In the genomic region with DNA sequence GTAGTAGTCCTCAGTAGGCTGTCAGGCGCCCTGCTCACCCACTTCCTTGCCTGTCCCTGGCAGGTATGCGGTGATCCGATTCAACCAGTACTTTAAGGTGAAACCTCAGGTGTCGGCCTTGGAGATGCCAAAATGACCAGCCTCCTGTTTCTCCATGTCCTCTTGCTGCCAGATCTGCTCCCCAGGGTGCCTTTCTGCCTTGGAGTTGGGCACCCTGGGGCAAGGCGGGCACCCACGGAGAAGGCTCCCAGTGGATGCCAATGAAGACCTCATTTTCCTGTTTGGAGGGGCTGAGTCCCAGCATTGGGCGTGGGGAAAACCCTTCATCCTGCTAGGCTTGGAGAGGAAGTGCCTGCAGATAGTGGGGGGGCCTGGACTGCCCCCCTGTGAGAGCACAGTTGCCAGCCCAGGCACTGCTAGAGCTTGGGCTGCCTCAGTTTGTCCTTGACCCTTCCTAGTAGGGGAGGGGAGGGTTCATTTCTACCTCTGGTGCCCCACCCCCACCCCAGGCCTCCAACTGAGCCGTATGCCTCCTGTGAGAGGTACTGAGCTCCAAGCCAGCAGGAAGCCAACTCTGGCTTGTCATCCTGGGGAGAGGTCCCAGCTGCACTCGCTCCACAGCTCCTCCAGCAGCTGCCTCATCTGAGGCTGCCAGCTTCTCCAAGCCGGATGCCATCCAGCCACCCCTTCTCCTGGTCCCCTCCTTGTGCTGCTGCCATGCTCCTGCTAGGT, we compare ENCODE assay signal across 23 mouse cellular contexts. TPM values are rescaled to one million over a fixed set of nuclear protein-coding genes. Genes with fewer than 3 reads are reported as not detected.
A peak's percentile ranks its signal among the peaks of the same experiment; 100 is the strongest.
DNase-seq lines count a peak whose midpoint lies in the region; ATAC-seq and TF ChIP-seq lines count a peak whose summit lies in the region.
"Had no signal": no experiment of that assay in that cellular context is flagged by ENCODE, and none has a peak within 500 bp of the region (broad histone marks: within the 10 kb centered on the region; RNA-seq: fewer than 3 reads in every experiment).

No protein-coding gene starts in this region.

- 0 out of 2 replicates have a peak overlapping the region, but pooled peaks have one; percentile 11 for H3K27ac ChIP-seq in embryonic facial prominence, embryonic 15.5 days (replicated peaks)
- no peak overlapping the region for H3K27ac ChIP-seq in embryonic facial prominence, embryonic 10.5 days (replicated peaks)
- 0 out of 2 replicates have a peak overlapping the region, but pooled peaks have one; percentile 8 for H3K27ac ChIP-seq in hindbrain, postnatal 0 days
- H3K27ac ChIP-seq in hindbrain, embryonic 16.5 days (ENCODE audit: low read depth, low read length): no peak overlapping the region
- peak overlapping the region; percentile 61 for H3K27ac ChIP-seq in midbrain, embryonic 10.5 days (replicated peaks)
- H3K27ac ChIP-seq in midbrain, embryonic 15.5 days: no peak overlapping the region
- H3K27ac ChIP-seq: hindbrain, embryonic 14.5 days; liver, embryonic 13.5 days; neural tube, embryonic 15.5 days had no signal

- no peak overlapping the region for H3K4me2 ChIP-seq in embryonic facial prominence, embryonic 15.5 days (replicated peaks)
- no peak overlapping the region for H3K4me2 ChIP-seq in hindbrain, postnatal 0 days (ENCODE audit: low read depth, low read length)
- no peak overlapping the region for H3K4me2 ChIP-seq in hindbrain, embryonic 16.5 days (ENCODE audit: low read length)
- no peak overlapping the region for H3K4me2 ChIP-seq in midbrain, embryonic 15.5 days
- H3K4me2 ChIP-seq: hindbrain, embryonic 14.5 days; liver, embryonic 13.5 days; neural tube, embryonic 15.5 days had no signal

- H3K4me1 ChIP-seq in embryonic facial prominence, embryonic 15.5 days: no peaks in the 10 kb centered on the region
- H3K4me1 ChIP-seq in embryonic facial prominence, embryonic 10.5 days: peaks cover 38% of the 10 kb centered on the region
- H3K4me1 ChIP-seq in hindbrain, postnatal 0 days (ENCODE audit: insufficient read depth, low read length): 0 out of 2 replicates have a peak, but pooled peaks cover 9% of the 10 kb centered on the region
- H3K4me1 ChIP-seq in hindbrain, embryonic 16.5 days (ENCODE audit: control insufficient read depth, insufficient read depth, low read depth, low read length): peaks cover 7% of the 10 kb centered on the region; the same call in 1 of the 2 replicates
- H3K4me1 ChIP-seq in midbrain, embryonic 10.5 days: peaks cover 44% of the 10 kb centered on the region
- peaks cover 7% of the 10 kb centered on the region for H3K4me1 ChIP-seq in midbrain, embryonic 15.5 days

- no peak for ATAC-seq in embryonic facial prominence, embryonic 15.5 days (ENCODE audit: insufficient number of reproducible peaks, low FRiP score, low TSS enrichment, low read depth)
- ATAC-seq in hindbrain, postnatal 0 days: no peak
- ATAC-seq in hindbrain, embryonic 16.5 days: no peak
- ATAC-seq in midbrain, embryonic 15.5 days (replicated peaks): no peak

- H3K9ac ChIP-seq in embryonic facial prominence, embryonic 15.5 days: no peak overlapping the region
- H3K9ac ChIP-seq in hindbrain, postnatal 0 days (replicated peaks; ENCODE audit: low read length): no peak overlapping the region
- no peak overlapping the region for H3K9ac ChIP-seq in hindbrain, embryonic 16.5 days (ENCODE audit: low read depth, low read length)
- H3K9ac ChIP-seq in midbrain, embryonic 15.5 days: no peak overlapping the region
- H3K9ac ChIP-seq: hindbrain, embryonic 14.5 days; liver, embryonic 13.5 days; neural tube, embryonic 15.5 days had no signal

- TF ChIP-seq CTCF in hindbrain, postnatal 0 days (IDR thresholded peaks at IDR 0.05; ENCODE audit: low read depth): no peak

- WGBS in embryonic facial prominence, embryonic 15.5 days: 61% methylated on average over 10 of the region's 10 CpGs
- 62% methylated on average over 10 of the region's 10 CpGs for WGBS in embryonic facial prominence, embryonic 10.5 days
- 62% methylated on average over 10 of the region's 10 CpGs for WGBS in hindbrain, postnatal 0 days
- WGBS in hindbrain, embryonic 16.5 days: 60% methylated on average over 10 of the region's 10 CpGs
- WGBS in midbrain, embryonic 10.5 days: 60% methylated on average over 10 of the region's 10 CpGs
- WGBS in midbrain, embryonic 15.5 days: 67% methylated on average over 10 of the region's 10 CpGs

- H3K36me3 ChIP-seq in embryonic facial prominence, embryonic 15.5 days: no peaks in the 10 kb centered on the region
- H3K36me3 ChIP-seq in embryonic facial prominence, embryonic 10.5 days (replicated peaks): peaks cover 17% of the 10 kb centered on the region
- H3K36me3 ChIP-seq in hindbrain, postnatal 0 days (ENCODE audit: insufficient read depth, low read length): no peaks in the 10 kb centered on the region
- 0 out of 2 replicates have a peak, but pooled peaks cover under 1% of the 10 kb centered on the region for H3K36me3 ChIP-seq in hindbrain, embryonic 16.5 days (ENCODE audit: control insufficient read depth, insufficient read depth, low read length)
- peaks cover 31% of the 10 kb centered on the region for H3K36me3 ChIP-seq in midbrain, embryonic 10.5 days
- H3K36me3 ChIP-seq in midbrain, embryonic 15.5 days (replicated peaks): no peaks in the 10 kb centered on the region
- H3K36me3 ChIP-seq: liver, embryonic 13.5 days had no signal

- H3K27me3 ChIP-seq in embryonic facial prominence, embryonic 15.5 days: no peaks in the 10 kb centered on the region
- no peaks in the 10 kb centered on the region for H3K27me3 ChIP-seq in embryonic facial prominence, embryonic 10.5 days (replicated peaks; ENCODE audit: low read depth, poor library complexity, severe bottlenecking)
- no peaks in the 10 kb centered on the region for H3K27me3 ChIP-seq in hindbrain, postnatal 0 days (ENCODE audit: insufficient read depth, low read length)
- H3K27me3 ChIP-seq in hindbrain, embryonic 16.5 days (replicated peaks; ENCODE audit: control insufficient read depth, insufficient read depth, low read length): no peaks in the 10 kb centered on the region
- H3K27me3 ChIP-seq in midbrain, embryonic 10.5 days (ENCODE audit: low read depth, poor library complexity, severe bottlenecking): no peaks in the 10 kb centered on the region
- no peaks in the 10 kb centered on the region for H3K27me3 ChIP-seq in midbrain, embryonic 15.5 days (replicated peaks)
- H3K27me3 ChIP-seq: liver, embryonic 13.5 days; neural tube, embryonic 15.5 days had no signal

- no peaks in the 10 kb centered on the region for H3K9me3 ChIP-seq in embryonic facial prominence, embryonic 15.5 days (replicated peaks)
- H3K9me3 ChIP-seq in embryonic facial prominence, embryonic 10.5 days: no peaks in the 10 kb centered on the region
- no peaks in the 10 kb centered on the region for H3K9me3 ChIP-seq in hindbrain, postnatal 0 days (ENCODE audit: low read length)
- no peaks in the 10 kb centered on the region for H3K9me3 ChIP-seq in hindbrain, embryonic 16.5 days (ENCODE audit: control insufficient read depth, low read length)
- H3K9me3 ChIP-seq in midbrain, embryonic 10.5 days (replicated peaks): no peaks in the 10 kb centered on the region
- H3K9me3 ChIP-seq in midbrain, embryonic 15.5 days: no peaks in the 10 kb centered on the region
- H3K9me3 ChIP-seq: liver, embryonic 13.5 days; neural tube, embryonic 15.5 days had no signal

- H3K4me3 ChIP-seq in embryonic facial prominence, embryonic 15.5 days (replicated peaks): no peak overlapping the region
- no peak overlapping the region for H3K4me3 ChIP-seq in embryonic facial prominence, embryonic 10.5 days
- no peak overlapping the region for H3K4me3 ChIP-seq in hindbrain, postnatal 0 days (ENCODE audit: low read length)
- no peak overlapping the region for H3K4me3 ChIP-seq in hindbrain, embryonic 16.5 days (ENCODE audit: low read length)
- H3K4me3 ChIP-seq in midbrain, embryonic 10.5 days: no peak overlapping the region
- no peak overlapping the region for H3K4me3 ChIP-seq in midbrain, embryonic 15.5 days
- H3K4me3 ChIP-seq: erythroblast, embryonic 14.5 days; liver, embryonic 13.5 days; neural tube, embryonic 15.5 days had no signal

- DNase-seq in embryonic facial prominence, embryonic 10.5 days (ENCODE audit: low spot score): no peak
- no peak for DNase-seq in hindbrain, postnatal 0 days (ENCODE audit: low spot score)
- DNase-seq in midbrain, embryonic 10.5 days (ENCODE audit: low spot score): no peak
- peak; percentile 55 for DNase-seq in kidney, postnatal 10 days
- DNase-seq in urinary bladder, postnatal 14 days (ENCODE audit: low spot score): no peak
- DNase-seq: adrenal gland, postnatal 25 days; cerebellum, adult 9-10 months; gastrocnemius, postnatal 10 days; liver, embryonic 13.5 days; thymus, postnatal 25 days had no signal

RNA-seq across cellular contexts. Expression of a gene that starts 16.0 kb away (rescaled TPM):
- polyA plus RNA-seq in embryonic facial prominence, embryonic 15.5 days (2015; fragmentation: Nextera tagmentation; extraction: Ambion mirVana): 6.2 and 6.5 TPM in 2 replicates
- 2.6 and 3.3 TPM in 2 replicates for polyA plus RNA-seq in embryonic facial prominence, embryonic 10.5 days (2016; fragmentation: Nextera tagmentation; extraction: Ambion mirVana)
- total RNA-seq in hindbrain, postnatal 0 days (2014; rRNA removed): 36.7 and 49.7 TPM in 2 replicates
- 27.4 and 29.6 TPM in 2 replicates for polyA plus RNA-seq in hindbrain, postnatal 0 days (2015; fragmentation: Nextera tagmentation; extraction: Ambion mirVana)
- polyA plus RNA-seq in hindbrain, embryonic 16.5 days (2015; fragmentation: Nextera tagmentation; extraction: Ambion mirVana): 25.7 and 29.5 TPM in 2 replicates
- polyA plus RNA-seq in midbrain, embryonic 10.5 days (2016; fragmentation: Nextera tagmentation; extraction: Ambion mirVana): 3.4 and 3.9 TPM in 2 replicates
- polyA plus RNA-seq in midbrain, embryonic 15.5 days (2015; fragmentation: Nextera tagmentation; extraction: Ambion mirVana): 20.0 and 21.9 TPM in 2 replicates
- total RNA-seq: monocyte, adult 5-6 weeks had no signal
- polyA plus RNA-seq: erythroblast, embryonic 14.5 days had no signal

RNA-seq across cellular contexts. Expression of a gene that starts 29.1 kb away (rescaled TPM):
- polyA plus RNA-seq in embryonic facial prominence, embryonic 15.5 days (2015; fragmentation: Nextera tagmentation; extraction: Ambion mirVana): 0.16 and 0.24 TPM in 2 replicates
- polyA plus RNA-seq in embryonic facial prominence, embryonic 10.5 days (2016; fragmentation: Nextera tagmentation; extraction: Ambion mirVana): 0.13 TPM in 1 of 2 replicates, not detected in the other
- total RNA-seq in hindbrain, postnatal 0 days (2014; rRNA removed): 0.58 and 1.1 TPM in 2 replicates
- 1.6 and 1.7 TPM in 2 replicates for polyA plus RNA-seq in hindbrain, postnatal 0 days (2015; fragmentation: Nextera tagmentation; extraction: Ambion mirVana)
- polyA plus RNA-seq in hindbrain, embryonic 16.5 days (2015; fragmentation: Nextera tagmentation; extraction: Ambion mirVana): 6.6 and 7.8 TPM in 2 replicates
- polyA plus RNA-seq in midbrain, embryonic 10.5 days (2016; fragmentation: Nextera tagmentation; extraction: Ambion mirVana): not detected in 2 replicates
- polyA plus RNA-seq in midbrain, embryonic 15.5 days (2015; fragmentation: Nextera tagmentation; extraction: Ambion mirVana): 0.18 TPM in 1 of 2 replicates, not detected in the other
- total RNA-seq: gastrocnemius, postnatal 10 days; layer of hippocampus, postnatal 25 days; left cerebral cortex, postnatal 36 days; monocyte, adult 5-6 weeks had no signal
- polyA plus RNA-seq: erythroblast, embryonic 14.5 days; heart, embryonic 14.5 days had no signal

RNA-seq across cellular contexts. Expression of a gene that starts 44.8 kb away (rescaled TPM):
- 5.8 and 6.1 TPM in 2 replicates for polyA plus RNA-seq in embryonic facial prominence, embryonic 15.5 days (2015; fragmentation: Nextera tagmentation; extraction: Ambion mirVana)
- polyA plus RNA-seq in embryonic facial prominence, embryonic 10.5 days (2016; fragmentation: Nextera tagmentation; extraction: Ambion mirVana): 12.1 and 18.1 TPM in 2 replicates
- total RNA-seq in hindbrain, postnatal 0 days (2014; rRNA removed): 13.1 and 16.8 TPM in 2 replicates
- polyA plus RNA-seq in hindbrain, postnatal 0 days (2015; fragmentation: Nextera tagmentation; extraction: Ambion mirVana): 2.9 and 3.3 TPM in 2 replicates
- 2.9 and 5.1 TPM in 2 replicates for polyA plus RNA-seq in hindbrain, embryonic 16.5 days (2015; fragmentation: Nextera tagmentation; extraction: Ambion mirVana)
- polyA plus RNA-seq in midbrain, embryonic 10.5 days (2016; fragmentation: Nextera tagmentation; extraction: Ambion mirVana): 28.5 and 32.0 TPM in 2 replicates
- 6.5 and 7.4 TPM in 2 replicates for polyA plus RNA-seq in midbrain, embryonic 15.5 days (2015; fragmentation: Nextera tagmentation; extraction: Ambion mirVana)
- total RNA-seq: monocyte, adult 5-6 weeks had no signal

RNA-seq across cellular contexts. Expression of a gene that starts 57.7 kb away (rescaled TPM):
- 0.49 TPM in 1 of 2 replicates, not detected in the other for polyA plus RNA-seq in embryonic facial prominence, embryonic 15.5 days (2015; fragmentation: Nextera tagmentation; extraction: Ambion mirVana)
- not detected in 2 replicates for polyA plus RNA-seq in embryonic facial prominence, embryonic 10.5 days (2016; fragmentation: Nextera tagmentation; extraction: Ambion mirVana)
- total RNA-seq in hindbrain, postnatal 0 days (2014; rRNA removed): not detected in 2 replicates
- polyA plus RNA-seq in hindbrain, postnatal 0 days (2015; fragmentation: Nextera tagmentation; extraction: Ambion mirVana): 1.4 TPM in 1 of 2 replicates, not detected in the other
- polyA plus RNA-seq in hindbrain, embryonic 16.5 days (2015; fragmentation: Nextera tagmentation; extraction: Ambion mirVana): not detected in 2 replicates
- polyA plus RNA-seq in midbrain, embryonic 10.5 days (2016; fragmentation: Nextera tagmentation; extraction: Ambion mirVana): not detected in 2 replicates
- not detected in 2 replicates for polyA plus RNA-seq in midbrain, embryonic 15.5 days (2015; fragmentation: Nextera tagmentation; extraction: Ambion mirVana)
- total RNA-seq: adrenal gland, postnatal 25 days; CH12.LX; gastrocnemius, postnatal 10 days; layer of hippocampus, postnatal 25 days; left cerebral cortex, postnatal 36 days; monocyte, adult 5-6 weeks had no signal
- polyA plus RNA-seq: erythroblast, embryonic 14.5 days; heart, embryonic 14.5 days; hindbrain, embryonic 14.5 days; large intestine, adult 2 months; liver, embryonic 13.5 days; neural tube, embryonic 15.5 days; small intestine, adult 2 months had no signal

Comparison
In these comparisons a context has a peak if more than half of its experiments do, and no peak if none do; other contexts are left out.
1. H3K27ac ChIP-seq: peak in embryonic facial prominence, embryonic 15.5 days (single experiment), hindbrain, postnatal 0 days (single experiment) and midbrain, embryonic 10.5 days (single experiment); none in embryonic facial prominence, embryonic 10.5 days (single experiment), hindbrain, embryonic 16.5 days (single experiment) and midbrain, embryonic 15.5 days (single experiment).